Mouse (Mus musculus): ENCODE measurements around the gene Klf9. TPM values are rescaled to one million over a fixed set of nuclear protein-coding genes. Genes with fewer than 3 reads are reported as not detected.

Klf9 gene
- total RNA-seq, 4 experiments from 2014 or later = 136 to 156 (median 140) TPM

DNA sequence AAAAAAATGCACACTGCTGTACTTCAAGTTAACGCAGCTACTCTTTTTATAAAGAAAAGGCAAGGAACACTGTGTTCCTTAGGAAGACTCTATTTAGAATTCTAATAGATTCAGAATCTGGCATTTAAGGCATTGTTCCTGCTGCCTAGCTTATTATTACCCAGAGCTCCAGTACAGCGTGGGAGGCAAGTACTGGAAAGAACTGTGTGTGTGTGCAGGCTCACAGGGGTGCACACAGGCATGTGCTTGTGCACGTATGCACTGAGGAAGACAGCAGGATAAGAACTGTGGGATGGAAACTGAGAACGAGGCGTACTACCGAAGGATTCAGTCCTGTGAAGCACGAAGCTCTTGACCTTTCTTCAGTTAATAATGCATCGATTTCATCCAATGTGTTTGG lies 73.3 kb downstream of the Klf9 start:
- peak; percentile 63 to 74 for DNase-seq (ENCODE audit: low spot score in 2 of 2)

Small RNA genes lying within 50 kb of the gene (microRNA-seq; reads per million reads assigned to microRNA genes)
- gene Mir1192 = 0 reads per million in 2 experiments

Other genes with a start within 250 kb of the Klf9 start
- 10 to 100 TPM; 34.3 to 39.0 (median 36.3) TPM for gene Smc5, start 132.7 kb downstream of the Klf9 start, total RNA-seq (2022)

Measured in layer of hippocampus, adult 8-10 months (tissue).